Mouse (Mus musculus) liver, embryonic 12.5 days (tissue): ENCODE data around the gene Wdr45. TPM values are rescaled to one million over a fixed set of nuclear protein-coding genes. Genes with fewer than 3 reads are reported as not detected.
"Not testable (repeated sequence)": the region's sequence is repeated elsewhere in the genome, so short reads cannot be mapped to it uniquely, and the experiment has no call there.

Source experiments
- ATAC-seq: fragments of 200-750 bp; cut with Nextera tagmentation; 2 replicates; pipeline ENCODE4 v1.8.0; 2017; ENCODE audit warnings: moderate number of reproducible peaks, mild to moderate bottlenecking, moderate library complexity
- H3K27ac ChIP-seq: fragments of 300-500 bp; sonication (generic); 2 replicates; pipeline ENCODE4 v1.5.1; 2016; ENCODE audit warnings: mild to moderate bottlenecking
- H3K27me3 ChIP-seq: fragments of 300-500 bp; sonication (generic); replicated peaks from 2 replicates; pipeline ENCODE4 v1.6.1; 2016; ENCODE audit warnings: mild to moderate bottlenecking, moderate library complexity
- H3K36me3 ChIP-seq: fragments of 300-500 bp; sonication (generic); 2 replicates; pipeline ENCODE4 v1.6.1; 2016; ENCODE audit warnings: mild to moderate bottlenecking, moderate library complexity
- H3K4me1 ChIP-seq: fragments of 300-500 bp; sonication (generic); 2 replicates; pipeline ENCODE4 v1.6.1; 2016
- H3K4me2 ChIP-seq: fragments of 300-500 bp; sonication (generic); 2 replicates; pipeline ENCODE4 v1.6.1; 2016; ENCODE audit warnings: mild to moderate bottlenecking, moderate library complexity
- H3K4me3 ChIP-seq: fragments of 300-500 bp; sonication (generic); 2 replicates; pipeline ENCODE4 v1.5.1; 2016; ENCODE audit warnings: mild to moderate bottlenecking, moderate library complexity
- H3K9ac ChIP-seq: fragments of 300-500 bp; sonication (generic); 2 replicates; pipeline ENCODE4 v1.6.1; 2016; ENCODE audit warnings: mild to moderate bottlenecking, moderate library complexity
- H3K9me3 ChIP-seq: fragments of 300-500 bp; sonication (generic); replicated peaks from 2 replicates; pipeline ENCODE4 v1.6.1; 2016; ENCODE audit warnings: mild to moderate bottlenecking, moderate library complexity
- WGBS: fragments of 180-500 bp; shearing (Covaris S2); methylation state at CpG from one replicate; pipeline ENCODE4 v1.1.7; 2016; ENCODE audit not compliant: insufficient replicate concordance; 5-methylcytosine and 5-hydroxymethylcytosine counted together
- polyA plus RNA-seq: library from polyadenylated mRNA; unstranded; fragments of >200 nt; fragmentation: Nextera tagmentation; extraction: Ambion mirVana; gene quantifications from 2 replicates; pipeline ENCODE4 v1.2.1, GENCODE M21; 2016

Gene Wdr45
- polyA plus RNA-seq, 1 experiment from 2014 or later, result 15.6 TPM

DNA sequence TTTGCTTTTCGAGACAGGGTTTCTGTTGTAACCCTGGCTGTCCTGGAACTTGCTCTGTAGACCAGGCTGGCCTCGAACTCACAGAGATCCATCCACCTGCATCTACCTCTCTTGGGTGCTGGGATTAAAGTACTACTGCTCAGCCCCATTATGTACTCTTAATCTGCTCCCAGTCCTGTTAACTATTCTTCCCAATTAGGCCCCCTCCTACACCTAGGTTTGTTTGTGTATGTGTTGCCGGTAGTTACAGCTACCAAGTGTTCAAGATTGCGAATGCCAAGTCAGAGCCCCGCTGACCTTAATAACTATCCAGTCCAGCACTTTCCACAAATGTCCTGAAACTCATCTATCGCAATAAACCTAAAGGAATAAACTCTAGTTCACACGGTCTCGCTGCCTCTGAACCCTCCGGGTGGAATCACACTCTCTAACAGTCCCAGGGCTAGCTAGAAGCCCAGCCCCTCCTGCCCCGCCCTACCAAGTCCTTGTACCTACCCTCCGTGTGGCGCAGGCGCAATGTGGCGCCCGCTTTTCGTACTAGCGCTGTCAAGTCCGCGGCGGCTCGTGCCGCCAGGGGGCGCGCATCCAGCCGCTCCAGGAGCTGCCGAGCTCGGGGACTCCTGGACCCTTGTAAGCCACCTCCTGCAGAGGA lies 34.6 kb upstream of the Wdr45 start:
- no peaks in the 10 kb centered on the region for H3K9me3 ChIP-seq
- H3K27ac ChIP-seq, result no peak overlapping the region
- peak overlapping the region; percentile 58 for H3K4me2 ChIP-seq
- H3K4me3 ChIP-seq, result peak overlapping the region; percentile 27
- WGBS, result 9% methylated on average over 27 of the region's 27 CpGs
- peak; percentile 93 for ATAC-seq
- H3K4me1 ChIP-seq, result 0 out of 2 replicates have a peak, but pooled peaks cover 8% of the 10 kb centered on the region
- no peak overlapping the region for H3K9ac ChIP-seq
- H3K36me3 ChIP-seq, result no peaks in the 10 kb centered on the region
- no peaks in the 10 kb centered on the region; the same call in 1 of the 2 replicates for H3K27me3 ChIP-seq

DNA sequence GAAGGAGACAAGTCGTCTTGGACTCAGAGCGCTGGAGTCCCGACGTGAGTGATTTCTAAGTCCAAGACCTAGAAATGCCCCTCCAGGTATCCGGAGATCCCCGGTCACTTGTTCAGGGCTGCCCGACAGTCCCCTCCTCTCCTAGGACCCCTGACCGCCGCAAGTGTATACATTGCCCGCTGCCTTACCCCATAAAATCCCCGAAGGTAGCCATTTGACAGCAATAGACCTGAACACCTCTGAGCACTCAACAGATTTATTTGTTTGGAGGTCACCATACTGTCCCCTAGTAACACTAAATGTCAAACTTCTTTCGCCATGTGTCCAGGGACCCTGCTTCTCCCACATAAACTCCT lies 34.1 kb upstream of the Wdr45 start:
- Histone ChIP-seq H3K9me3 (no peaks in the 10 kb centered on the region), H3K4me3 (peak overlapping the region; percentile 27; the same call in 1 of the 2 replicates), H3K9ac (no peak overlapping the region), H3K4me1 (0 out of 2 replicates have a peak, but pooled peaks cover 4% of the 10 kb centered on the region), H3K27ac (no peak overlapping the region), H3K36me3 (no peaks in the 10 kb centered on the region), H3K27me3 (no peaks in the 10 kb centered on the region; the same call in 1 of the 2 replicates), H3K4me2 (peak overlapping the region; percentile 58)
- 21% methylated on average over 12 of the region's 12 CpGs for WGBS
- peak; percentile 30; the same call in 1 of the 2 replicates for ATAC-seq

DNA sequence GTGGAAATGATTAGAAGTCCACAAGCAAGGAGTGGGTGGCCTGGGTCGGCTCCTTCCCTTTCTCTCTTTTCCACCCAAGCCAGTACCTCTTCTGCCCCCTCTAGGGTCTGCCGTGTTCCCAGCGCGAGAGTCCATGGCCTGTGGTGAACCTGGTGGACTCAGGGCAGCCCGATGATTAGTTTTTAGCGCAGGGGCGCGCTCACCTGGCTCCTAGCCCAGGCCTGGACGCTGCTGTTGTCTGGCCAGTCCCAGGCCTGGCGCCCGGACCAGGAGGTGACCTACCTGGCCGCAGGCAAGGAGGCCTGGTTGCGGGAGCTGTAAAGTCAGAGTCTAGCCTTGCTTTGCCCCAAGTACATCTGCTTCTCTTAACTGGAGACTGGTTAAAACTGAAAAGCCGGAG lies 33.3 kb upstream of the Wdr45 start, which contains the start of gene Magix:
Magix (minus strand) TSS at position 388 of the 400 bp plus-strand sequence.
- no peaks in the 10 kb centered on the region; the same call in 1 of the 2 replicates for H3K27me3 ChIP-seq
- 0 out of 2 replicates have a peak, but pooled peaks cover 4% of the 10 kb centered on the region for H3K4me1 ChIP-seq
- no peaks in the 10 kb centered on the region for H3K9me3 ChIP-seq
- H3K36me3 ChIP-seq, result no peaks in the 10 kb centered on the region
- H3K27ac ChIP-seq, result no peak within 1 kb of the TSS
- no peak for ATAC-seq
- peak within 1 kb of the TSS; percentile 58 for H3K4me2 ChIP-seq
- peak within 1 kb of the TSS; percentile 27; the same call in 1 of the 2 replicates for H3K4me3 ChIP-seq
- WGBS, result 59% methylated on average over 14 of the region's 14 CpGs
- no peak within 1 kb of the TSS for H3K9ac ChIP-seq

DNA sequence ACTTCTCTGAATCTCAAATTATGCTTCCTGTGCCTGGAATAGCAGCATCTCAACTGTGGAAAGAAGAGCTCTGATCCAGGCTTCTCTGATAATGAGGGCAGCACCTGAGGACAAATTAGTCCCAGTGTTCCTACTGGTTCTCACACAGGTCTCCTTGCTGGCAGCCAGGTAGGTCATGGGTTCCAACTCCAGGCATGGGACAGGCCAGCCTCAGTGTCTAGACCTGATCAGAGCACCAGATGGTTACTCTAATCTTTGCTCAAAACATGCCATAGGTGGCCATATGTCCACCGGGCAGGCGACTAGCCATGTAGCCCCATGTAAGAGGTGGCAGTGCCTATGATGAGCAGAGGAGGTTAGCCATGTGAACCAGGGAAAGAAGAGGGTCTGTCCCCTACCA lies 25.8 kb upstream of the Wdr45 start:
- Histone ChIP-seq H3K36me3 (no peaks in the 10 kb centered on the region), H3K9me3 (no peaks in the 10 kb centered on the region), H3K27me3 (no peaks in the 10 kb centered on the region), H3K4me2 (no peak overlapping the region), H3K9ac (no peak overlapping the region), H3K4me3 (no peak overlapping the region), H3K27ac (no peak overlapping the region), H3K4me1 (no peaks in the 10 kb centered on the region)
- WGBS, result 76% methylated on average over 2 of the region's 2 CpGs
- ATAC-seq, result no peak

DNA sequence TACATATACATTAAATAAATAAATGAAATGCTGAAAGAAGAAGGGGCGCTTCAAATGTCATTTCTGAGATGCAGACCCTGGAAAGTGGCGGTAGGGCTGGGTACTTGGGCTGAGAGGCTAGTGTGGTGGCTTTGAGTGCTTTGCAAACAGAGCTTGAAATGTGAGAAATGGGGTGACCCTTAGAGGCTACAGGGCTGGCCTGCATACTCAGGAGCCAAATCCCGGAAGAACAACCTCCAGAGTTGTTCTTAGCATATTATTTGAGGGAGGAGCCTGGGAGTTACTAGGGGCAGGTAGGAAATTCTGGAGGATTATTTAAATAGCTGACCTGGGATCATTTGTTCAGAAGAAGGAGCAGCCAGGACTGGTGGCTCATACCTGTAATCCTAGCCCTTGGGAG lies 23.6 kb upstream of the Wdr45 start:
- no peaks in the 10 kb centered on the region for H3K27me3 ChIP-seq
- no peaks in the 10 kb centered on the region for H3K4me1 ChIP-seq
- WGBS, result 38% methylated on average over 3 of the region's 3 CpGs
- H3K9ac ChIP-seq, result no peak overlapping the region
- no peak overlapping the region for H3K27ac ChIP-seq
- H3K36me3 ChIP-seq, result no peaks in the 10 kb centered on the region
- ATAC-seq, result no peak
- no peak overlapping the region for H3K4me2 ChIP-seq
- H3K9me3 ChIP-seq, result no peaks in the 10 kb centered on the region
- H3K4me3 ChIP-seq, result no peak overlapping the region

DNA sequence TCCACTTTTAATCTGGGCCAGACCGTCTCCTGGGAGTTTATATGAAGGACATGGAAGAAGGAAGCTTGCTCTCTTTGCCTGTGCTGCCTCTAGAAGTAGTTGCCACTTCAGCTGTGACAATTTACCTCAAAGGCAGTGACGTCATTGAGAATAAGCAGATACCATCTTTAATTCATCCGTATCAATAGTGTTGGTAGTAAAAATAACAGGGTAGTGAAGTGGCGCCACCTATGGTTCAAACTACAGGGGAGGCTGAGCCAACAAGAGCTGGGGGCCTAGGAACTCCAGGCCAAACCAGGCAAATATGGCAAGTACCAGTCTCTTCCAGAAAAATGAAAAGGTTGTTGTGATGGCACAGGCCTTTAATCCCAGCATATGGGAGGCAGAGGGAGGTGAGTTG lies 21.3 kb upstream of the Wdr45 start:
- ATAC-seq, result no peak
- 32% methylated on average over 4 of the region's 4 CpGs for WGBS
- no peak overlapping the region for H3K9ac ChIP-seq
- H3K27me3 ChIP-seq, result no peaks in the 10 kb centered on the region
- no peaks in the 10 kb centered on the region for H3K36me3 ChIP-seq
- no peaks in the 10 kb centered on the region for H3K9me3 ChIP-seq
- no peak overlapping the region for H3K4me3 ChIP-seq
- H3K27ac ChIP-seq, result no peak overlapping the region
- H3K4me2 ChIP-seq, result no peak overlapping the region
- no peaks in the 10 kb centered on the region for H3K4me1 ChIP-seq

DNA sequence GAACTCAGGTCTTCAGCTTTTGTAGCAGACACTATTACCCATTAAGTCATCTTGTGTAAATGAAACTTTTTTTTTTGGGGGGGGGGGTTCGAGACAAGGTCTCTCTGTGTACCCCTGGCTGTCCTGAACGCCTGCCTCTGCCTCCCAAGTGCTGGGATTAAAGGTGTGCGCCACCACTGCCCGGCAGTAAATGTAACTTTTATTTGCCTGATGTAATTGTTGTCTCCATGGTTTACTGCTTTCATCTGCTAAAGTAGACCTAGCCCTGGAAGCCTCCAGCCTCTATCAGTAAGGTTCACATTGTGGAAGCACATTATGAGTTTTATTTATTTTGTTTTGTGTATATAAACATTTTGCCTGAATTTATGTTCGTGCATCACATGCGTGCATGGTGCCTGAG lies 17.6 kb upstream of the Wdr45 start:
- 39% methylated on average over 6 of the region's 6 CpGs for WGBS
- peaks cover 27% of the 10 kb centered on the region for H3K36me3 ChIP-seq
- no peak overlapping the region for H3K9ac ChIP-seq
- peaks cover 8% of the 10 kb centered on the region for H3K4me1 ChIP-seq
- no peak overlapping the region for H3K27ac ChIP-seq
- no peaks in the 10 kb centered on the region for H3K27me3 ChIP-seq
- no peak overlapping the region for H3K4me3 ChIP-seq
- H3K9me3 ChIP-seq, result no peaks in the 10 kb centered on the region
- peak overlapping the region; percentile 46 for H3K4me2 ChIP-seq
- peak; percentile 40 for ATAC-seq

DNA sequence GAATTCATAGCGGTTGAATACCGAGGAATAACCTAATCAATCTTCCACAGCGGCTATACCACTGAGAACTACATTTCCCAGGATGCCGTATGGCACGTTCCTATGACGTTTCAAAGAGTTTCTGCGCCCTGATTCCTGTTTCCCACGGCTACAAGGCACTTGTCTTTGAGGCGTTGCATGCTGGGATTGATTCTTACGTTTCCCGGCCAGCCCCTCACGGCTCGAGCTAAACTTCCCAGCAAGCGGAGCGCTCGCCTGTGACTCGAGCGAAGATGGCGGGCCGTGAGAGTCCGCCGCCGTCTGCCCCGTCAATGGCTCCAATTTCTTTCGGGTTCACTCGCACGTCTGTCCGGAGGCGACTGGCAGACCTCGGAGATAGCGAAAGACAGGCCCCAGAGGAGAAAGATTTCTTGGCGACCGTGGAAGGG lies 17.2 kb upstream of the Wdr45 start, which contains the start of gene Gpkow:
Gpkow (plus strand) TSS at position 178 of the 428 bp plus-strand sequence.
- H3K27me3 ChIP-seq, result no peaks in the 10 kb centered on the region
- peak; percentile 93 for ATAC-seq
- H3K4me3 ChIP-seq, result peak within 1 kb of the TSS; percentile 73
- WGBS, result 5% methylated on average over 33 of the region's 33 CpGs
- H3K4me2 ChIP-seq, result peak within 1 kb of the TSS; percentile 69
- peak within 1 kb of the TSS; percentile 73 for H3K27ac ChIP-seq
- no peaks in the 10 kb centered on the region for H3K9me3 ChIP-seq
- peaks cover 8% of the 10 kb centered on the region for H3K4me1 ChIP-seq
- peaks cover 32% of the 10 kb centered on the region for H3K36me3 ChIP-seq
- peak within 1 kb of the TSS; percentile 74 for H3K9ac ChIP-seq

DNA sequence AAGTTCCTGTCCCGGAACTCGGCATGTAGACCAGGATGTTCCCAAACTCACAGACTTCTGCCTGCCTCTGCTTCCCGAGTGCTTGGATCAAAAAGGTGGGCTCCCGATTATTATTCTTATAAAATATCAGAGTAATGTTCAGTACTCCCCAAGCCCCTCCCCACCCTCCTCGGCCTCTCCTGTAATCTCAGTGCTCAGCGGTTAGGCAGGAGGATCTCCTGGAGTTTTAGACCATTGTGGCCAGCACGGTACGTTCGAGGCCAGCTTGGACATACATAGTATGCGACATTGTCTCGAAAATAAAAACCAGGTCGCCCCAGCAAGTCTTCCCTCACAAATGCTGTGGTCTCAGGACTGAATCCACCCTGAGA lies 384 bp upstream of the Wdr45 start:
- peak overlapping the region; percentile 44 for H3K9ac ChIP-seq
- peak; percentile 41 for ATAC-seq

DNA sequence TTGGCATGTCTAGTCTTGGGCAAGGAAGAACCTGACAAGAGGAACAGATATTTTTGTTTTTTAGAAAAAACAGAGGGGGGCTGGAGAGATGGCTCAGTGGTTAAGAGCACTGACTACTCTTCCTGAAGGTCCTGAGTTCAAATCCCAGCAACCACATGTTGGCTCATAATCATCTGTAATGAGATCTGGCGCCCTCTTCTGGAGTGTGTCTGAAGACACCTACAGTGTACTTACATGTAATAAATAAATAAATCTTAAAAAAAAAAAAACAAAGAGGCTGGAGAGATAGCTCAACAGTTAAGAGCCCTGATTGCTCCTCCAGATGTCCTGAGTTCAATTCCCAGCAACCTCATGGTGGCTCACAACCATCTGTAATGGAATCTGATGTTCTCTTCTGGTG lies 1.9 kb downstream of the Wdr45 start:
- H3K9ac ChIP-seq, ATAC-seq, H3K27me3 ChIP-seq, H3K4me1 ChIP-seq, H3K4me3 ChIP-seq, H3K27ac ChIP-seq, H3K4me2 ChIP-seq, H3K36me3 ChIP-seq, H3K9me3 ChIP-seq: not testable (repeated sequence)
- 20% methylated on average over 1 of the region's 1 CpGs for WGBS

More for the DNA sequence above, 384 bp upstream of the Wdr45 start:
- not testable (repeated sequence) for H3K27ac ChIP-seq, H3K36me3 ChIP-seq, H3K4me1 ChIP-seq, H3K9me3 ChIP-seq, H3K27me3 ChIP-seq
- 15% methylated on average over 5 of the region's 12 CpGs for WGBS
- Histone ChIP-seq H3K4me2 (peak overlapping the region; percentile 63), H3K4me3 (peak overlapping the region; percentile 54)

DNA sequence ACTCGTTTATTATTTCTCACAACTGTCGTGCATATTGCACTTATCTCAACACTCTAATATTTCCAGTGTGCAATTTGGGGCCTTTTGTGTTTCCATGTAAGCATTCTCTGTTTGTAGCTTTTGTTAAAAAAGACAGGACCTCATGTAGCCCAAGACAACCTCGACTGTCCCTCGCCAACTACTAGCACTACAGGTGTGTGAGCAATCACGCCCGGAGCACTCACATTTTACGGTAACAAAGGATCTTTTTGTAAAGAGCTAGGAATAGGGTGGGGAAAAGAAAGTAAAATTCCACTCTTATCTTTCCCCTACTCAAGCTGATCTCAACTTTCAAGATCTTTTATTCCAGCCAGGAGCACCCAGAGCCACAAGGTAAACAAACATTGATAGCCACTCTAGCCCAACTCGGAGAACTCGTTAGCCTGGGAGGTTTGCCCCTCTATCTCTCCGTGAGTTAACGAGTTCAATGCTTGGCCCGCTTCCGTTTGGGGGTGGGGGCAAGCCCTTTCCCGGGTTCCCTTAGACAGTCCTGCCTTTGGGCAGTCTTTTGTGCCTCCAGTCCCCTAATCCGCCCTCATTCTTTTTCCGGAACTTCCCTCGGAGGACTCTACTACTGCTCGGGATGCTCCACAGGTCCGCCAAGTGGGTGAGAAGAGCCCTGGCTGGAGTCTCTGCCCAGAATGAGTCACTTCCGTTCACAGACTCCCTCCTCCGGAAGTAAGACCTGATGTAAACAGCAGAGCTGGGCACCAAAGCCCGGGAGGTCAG lies 7.6 kb downstream of the Wdr45 start, which contains the start of gene Gm45208:
Gm45208 (plus strand) TSS at position 732 of the 768 bp plus-strand sequence.
- no peaks in the 10 kb centered on the region for H3K9me3 ChIP-seq
- H3K4me2 ChIP-seq, result peak within 1 kb of the TSS; percentile 74
- ATAC-seq, result peak; percentile 92
- H3K36me3 ChIP-seq, result peaks cover 26% of the 10 kb centered on the region
- 10% methylated on average over 22 of the region's 22 CpGs for WGBS
- H3K9ac ChIP-seq, result peak within 1 kb of the TSS; percentile 69
- H3K27ac ChIP-seq, result peak within 1 kb of the TSS; percentile 85
- no peaks in the 10 kb centered on the region for H3K27me3 ChIP-seq
- peak within 1 kb of the TSS; percentile 68 for H3K4me3 ChIP-seq
- peaks cover 5% of the 10 kb centered on the region for H3K4me1 ChIP-seq

DNA sequence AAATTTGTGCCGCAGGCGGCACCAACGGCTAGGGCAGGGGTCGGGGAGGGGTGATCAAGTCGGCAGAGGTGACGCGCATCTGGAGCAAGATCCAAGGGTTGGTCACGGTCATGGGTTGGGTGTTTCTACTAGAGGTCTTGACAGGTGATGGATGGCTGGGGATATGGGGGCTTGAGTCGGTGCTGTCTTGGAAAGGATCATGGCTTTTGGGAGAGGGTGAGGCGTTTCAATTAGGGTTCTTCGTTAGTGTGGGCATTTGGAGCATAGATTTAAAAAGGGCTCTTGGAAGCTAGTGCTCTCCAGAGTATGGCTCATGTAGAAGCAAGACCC lies 8.1 kb downstream of the Wdr45 start:
- peak overlapping the region; percentile 69 for H3K9ac ChIP-seq
- no peaks in the 10 kb centered on the region for H3K27me3 ChIP-seq
- H3K36me3 ChIP-seq, result peaks cover 32% of the 10 kb centered on the region
- H3K9me3 ChIP-seq, result no peaks in the 10 kb centered on the region
- peaks cover 6% of the 10 kb centered on the region for H3K4me1 ChIP-seq
- peak overlapping the region; percentile 68 for H3K4me3 ChIP-seq
- WGBS, result 15% methylated on average over 11 of the region's 11 CpGs
- ATAC-seq, result no peak
- H3K4me2 ChIP-seq, result peak overlapping the region; percentile 74
- peak overlapping the region; percentile 85 for H3K27ac ChIP-seq
